Mouse (Mus musculus) testis, adult 2 months (tissue): ENCODE measurements around the gene Tepp.

Experiments used
- CTCF ChIP-seq: fragments of 200-500 bp; IDR thresholded peaks from 2 replicates; pipeline ENCODE4 v1.5.1; 2012; ENCODE audit warnings: low read depth, mild to moderate bottlenecking, inconsistent platforms, low read length, moderate library complexity; ENCODE audit not compliant: control insufficient read depth, insufficient read depth, insufficient replicate concordance
- POLR2A ChIP-seq: fragments of 200-500 bp; IDR thresholded peaks from 2 replicates; pipeline ENCODE4 v1.6.1; 2012; ENCODE audit warnings: low read depth, mild to moderate bottlenecking, inconsistent platforms, low read length, moderate library complexity; ENCODE audit not compliant: control insufficient read depth

- no peak for TF ChIP-seq CTCF
- no peak for TF ChIP-seq POLR2A
These were observed 20.9 kb downstream of the Tepp start for GRCm38 (mm10) chr8:95331156-95331719.
